18 mouse cellular contexts compared by ENCODE assay signal in the genomic region with DNA sequence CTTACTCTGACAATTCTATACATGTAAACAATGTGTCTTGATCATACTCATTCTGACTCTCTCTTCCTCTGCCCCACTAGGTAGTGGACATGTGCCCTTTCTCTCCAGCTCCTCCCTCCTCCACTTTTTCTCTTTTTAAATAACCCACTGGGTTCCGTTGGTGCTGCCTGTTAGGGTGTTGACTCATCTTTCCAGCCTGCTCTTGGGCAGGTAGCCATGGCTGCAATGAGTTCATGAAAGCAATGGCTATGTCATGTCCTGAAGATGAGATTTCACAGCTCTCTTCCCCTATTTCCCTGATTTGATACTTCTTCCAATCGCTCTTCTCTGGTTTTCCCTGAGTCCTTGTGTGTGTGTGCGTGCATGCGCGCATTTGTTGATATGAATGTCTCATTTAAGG.
"Had no signal": no experiment of that assay in that cellular context is flagged by ENCODE, and none has a peak within 500 bp of the region (broad histone marks: within the 10 kb centered on the region; RNA-seq: fewer than 3 reads in every experiment).

No protein-coding gene starts in this region.

- H3K4me3 ChIP-seq: layer of hippocampus, adult 2 months; limb, embryonic 15.5 days; megakaryocyte, embryonic 14.5 days; midbrain, embryonic 10.5 days; midbrain, embryonic 13.5 days; myocyte had no signal

- H3K36me3 ChIP-seq: limb, embryonic 15.5 days; midbrain, embryonic 10.5 days; midbrain, embryonic 13.5 days had no signal

- H3K4me2 ChIP-seq: limb, embryonic 15.5 days; liver, embryonic 11.5 days; lung, embryonic 14.5 days; midbrain, embryonic 13.5 days had no signal

- ATAC-seq: liver, postnatal 0 days; midbrain, embryonic 13.5 days; midbrain, embryonic 16.5 days had no signal

- H3K9me3 ChIP-seq: limb, embryonic 15.5 days; midbrain, embryonic 10.5 days; midbrain, embryonic 13.5 days had no signal

- DNase-seq: kidney, adult 9 months; kidney, postnatal 25 days; layer of hippocampus, adult 9-11 months; liver, postnatal 0 days; lung, embryonic 14.5 days; lung, postnatal 10 days; lung, postnatal 36 days; thymus, adult 18-20 months; thymus, postnatal 4 days had no signal

- H3K27me3 ChIP-seq: limb, embryonic 15.5 days had no signal

- H3K9ac ChIP-seq: limb, embryonic 15.5 days; liver, embryonic 14.5 days; liver, postnatal 0 days; lung, embryonic 14.5 days; midbrain, embryonic 13.5 days had no signal

- H3K27ac ChIP-seq: layer of hippocampus, adult 2 months; liver, embryonic 14.5 days; midbrain, embryonic 10.5 days; midbrain, embryonic 13.5 days had no signal
